Mouse (Mus musculus): Measurements from ENCODE around the gene Gm5737. TPM values are rescaled to one million over a fixed set of nuclear protein-coding genes. Genes with fewer than 3 reads are reported as not detected.

Gm5737 gene
- polyA plus RNA-seq, 1 experiment, result not detected

DNA sequence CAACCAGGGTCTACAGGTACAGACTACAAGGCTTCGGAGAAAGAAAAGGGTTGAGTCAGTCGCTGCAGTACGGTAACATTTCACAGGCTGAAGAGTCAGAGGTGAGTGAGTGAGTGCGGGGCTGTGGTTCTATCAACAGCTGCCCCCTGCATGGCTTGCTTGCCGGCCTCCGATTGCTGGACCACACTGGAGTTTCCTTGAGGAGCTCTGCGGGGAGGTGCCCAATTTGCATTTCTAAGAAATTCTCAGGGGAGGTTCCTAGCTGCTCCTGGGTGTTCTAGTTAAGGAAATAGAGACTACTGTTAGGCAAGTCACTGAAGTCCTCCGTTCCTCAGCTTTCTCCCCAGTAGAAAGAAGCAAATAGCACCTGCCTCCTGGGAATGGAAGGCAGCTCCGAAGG is 32.5 kb downstream of the Gm5737 start:
- H3K4me3 ChIP-seq (replicated peaks; ENCODE audit: control insufficient read depth, low read depth, low read length), result peak overlapping the region; percentile 81
- no peak for TF ChIP-seq POLR2A (IDR thresholded peaks at IDR 0.05; ENCODE audit: borderline replicate concordance, control insufficient read depth, low read depth, low read length)
- TF ChIP-seq CTCF (IDR thresholded peaks at IDR 0.05; ENCODE audit: control insufficient read depth, insufficient read depth, low read length), result no peak
- peaks cover 2% of the 10 kb centered on the region; the same call in 1 of the 2 replicates for H3K4me1 ChIP-seq (ENCODE audit: control insufficient read depth, insufficient read depth, low read length)
- H3K27ac ChIP-seq (ENCODE audit: control insufficient read depth, insufficient read depth, low read depth, low read length, poor library complexity), result peak overlapping the region; percentile 89; the same call in 1 of the 2 replicates
- WGBS, result 13% methylated on average over 9 of the region's 9 CpGs

DNA sequence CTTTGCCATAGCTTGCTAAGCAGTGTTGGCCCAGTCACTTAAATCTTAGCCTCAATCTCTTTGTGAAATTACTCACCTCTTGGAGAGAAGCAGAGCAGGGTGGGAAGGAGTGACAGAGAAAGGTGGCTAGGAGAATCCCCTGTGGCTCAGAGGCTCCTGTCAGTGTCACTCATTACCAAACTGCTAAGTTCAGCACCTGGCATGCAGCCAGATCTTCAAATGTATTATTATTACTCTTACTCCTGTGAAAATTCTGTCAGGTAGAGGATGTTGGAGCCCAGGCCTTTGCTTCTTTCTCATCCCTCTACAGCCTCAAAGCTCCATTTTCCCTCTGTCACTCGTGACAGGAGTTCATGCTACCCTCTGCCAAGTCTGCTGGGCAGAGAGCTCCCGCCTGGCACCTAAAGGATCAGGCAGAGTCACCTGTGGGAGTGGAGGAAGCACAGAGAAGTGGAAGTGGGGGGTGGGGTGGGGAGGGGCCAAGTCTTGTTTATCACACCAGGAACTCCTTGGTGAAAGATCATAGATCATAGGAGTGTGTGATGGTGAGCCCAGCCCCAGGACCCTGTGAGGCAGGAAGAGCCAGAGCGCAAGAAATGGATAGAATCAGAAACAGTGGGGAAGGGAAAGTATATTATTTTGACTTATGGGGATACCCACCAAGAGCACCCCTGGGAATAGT is 36.8 kb downstream of the Gm5737 start:
- no peak for TF ChIP-seq POLR2A (IDR thresholded peaks at IDR 0.05; ENCODE audit: borderline replicate concordance, control insufficient read depth, low read depth, low read length)
- TF ChIP-seq CTCF (IDR thresholded peaks at IDR 0.05; ENCODE audit: control insufficient read depth, insufficient read depth, low read length), result no peak
- Histone ChIP-seq H3K4me3 (replicated peaks; ENCODE audit: control insufficient read depth, low read depth, low read length) (no peak overlapping the region), H3K27ac (ENCODE audit: control insufficient read depth, insufficient read depth, low read depth, low read length, poor library complexity) (no peak overlapping the region; the same call in 1 of the 2 replicates), H3K4me1 (ENCODE audit: control insufficient read depth, insufficient read depth, low read length) (peaks cover 13% of the 10 kb centered on the region)
- WGBS, result 41% methylated on average over 3 of the region's 3 CpGs

DNA sequence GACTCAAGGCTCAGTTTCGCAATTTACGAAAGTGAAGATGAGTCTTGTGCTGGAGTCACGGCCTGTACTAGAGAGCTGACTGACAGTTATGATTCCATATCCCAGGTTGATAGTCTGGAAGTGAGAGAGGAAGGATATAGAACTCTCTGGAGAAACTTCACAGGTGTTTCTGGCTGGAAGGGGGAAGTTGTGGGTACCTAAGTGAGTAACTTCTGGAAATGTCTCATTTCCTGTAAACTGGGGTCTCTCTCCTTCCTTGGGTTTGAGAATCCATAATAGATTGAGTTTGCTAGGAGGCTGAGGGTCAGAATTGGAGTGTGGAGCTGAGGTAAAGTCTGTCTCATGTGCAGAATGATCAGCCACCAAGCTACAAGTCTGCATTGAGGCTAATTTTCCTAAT is 38.0 kb downstream of the Gm5737 start:
- H3K4me1 ChIP-seq (ENCODE audit: control insufficient read depth, insufficient read depth, low read length), result peaks cover 12% of the 10 kb centered on the region
- TF ChIP-seq POLR2A (IDR thresholded peaks at IDR 0.05; ENCODE audit: borderline replicate concordance, control insufficient read depth, low read depth, low read length) (no peak), CTCF (IDR thresholded peaks at IDR 0.05; ENCODE audit: control insufficient read depth, insufficient read depth, low read length) (no peak)
- no peak overlapping the region for H3K4me3 ChIP-seq (replicated peaks; ENCODE audit: control insufficient read depth, low read depth, low read length)
- H3K27ac ChIP-seq (ENCODE audit: control insufficient read depth, insufficient read depth, low read depth, low read length, poor library complexity), result peak overlapping the region; percentile 44; the same call in 1 of the 2 replicates
- WGBS, result 37% methylated on average over 3 of the region's 3 CpGs

DNA sequence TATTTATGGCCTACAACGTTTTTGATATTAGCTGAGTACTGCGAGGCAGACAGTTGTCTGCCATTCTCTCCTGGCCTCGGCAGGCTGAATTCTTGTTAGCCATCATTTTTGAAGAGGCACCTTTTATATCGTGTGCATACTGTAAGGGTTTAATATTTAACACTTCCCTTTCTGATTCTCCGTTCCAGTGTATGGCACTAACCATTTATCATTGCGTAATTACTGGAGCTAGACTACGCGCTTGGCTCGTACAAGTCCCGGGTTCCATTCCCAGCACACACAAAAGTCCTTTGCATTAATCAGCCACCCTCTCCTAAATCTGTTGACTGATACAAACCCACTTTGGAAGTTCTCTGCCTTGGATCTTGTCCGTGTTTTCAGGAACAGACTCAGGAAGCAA is 47.7 kb downstream of the Gm5737 start:
- TF ChIP-seq POLR2A (IDR thresholded peaks at IDR 0.05; ENCODE audit: borderline replicate concordance, control insufficient read depth, low read depth, low read length), result no peak
- TF ChIP-seq CTCF (IDR thresholded peaks at IDR 0.05; ENCODE audit: control insufficient read depth, insufficient read depth, low read length), result no peak
- H3K4me3 ChIP-seq (replicated peaks; ENCODE audit: control insufficient read depth, low read depth, low read length), result no peak overlapping the region
- H3K27ac ChIP-seq (ENCODE audit: control insufficient read depth, insufficient read depth, low read depth, low read length, poor library complexity), result no peak overlapping the region
- 49% methylated on average over 11 of the region's 11 CpGs for WGBS
- H3K4me1 ChIP-seq (ENCODE audit: control insufficient read depth, insufficient read depth, low read length), result peaks cover 3% of the 10 kb centered on the region

DNA sequence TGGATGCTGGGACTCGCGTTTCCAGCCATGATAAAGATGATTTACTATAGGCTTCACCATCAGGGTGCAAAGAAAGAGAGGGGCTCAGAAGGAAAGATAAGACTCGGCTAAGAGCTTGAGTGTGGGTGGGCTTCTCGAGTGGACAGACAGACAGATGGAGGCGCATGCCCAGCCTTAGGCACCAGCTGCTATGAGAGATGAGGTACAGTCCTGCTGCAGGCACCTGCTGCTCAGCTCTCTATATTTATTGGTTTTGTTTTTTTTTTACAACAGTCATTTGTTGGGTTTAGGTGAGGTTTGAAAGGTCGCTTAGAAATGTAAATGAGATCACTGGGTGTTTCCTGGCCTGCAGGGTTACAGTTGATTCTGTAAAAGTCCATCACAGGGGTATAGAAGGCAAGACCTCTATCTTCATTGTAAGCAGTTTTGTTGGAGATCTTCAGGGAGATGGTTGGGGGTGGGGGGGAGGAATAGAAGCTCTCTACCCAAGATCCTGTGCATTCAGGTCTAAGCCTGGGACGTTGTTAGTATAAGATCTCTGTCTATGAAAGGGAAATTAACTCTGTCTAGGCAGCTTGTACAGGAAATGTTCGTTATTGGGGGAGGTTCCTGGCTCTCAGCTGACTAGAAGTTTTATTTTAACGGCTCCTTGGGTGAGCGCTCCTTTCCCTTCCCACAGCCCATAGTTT is 48.8 kb downstream of the Gm5737 start:
- TF ChIP-seq CTCF (IDR thresholded peaks at IDR 0.05; ENCODE audit: control insufficient read depth, insufficient read depth, low read length), result no peak
- TF ChIP-seq POLR2A (IDR thresholded peaks at IDR 0.05; ENCODE audit: borderline replicate concordance, control insufficient read depth, low read depth, low read length), result no peak
- H3K4me1 ChIP-seq (ENCODE audit: control insufficient read depth, insufficient read depth, low read length), result peaks cover 3% of the 10 kb centered on the region
- peak overlapping the region; percentile 46 for H3K27ac ChIP-seq (ENCODE audit: control insufficient read depth, insufficient read depth, low read depth, low read length, poor library complexity)
- WGBS, result 16% methylated on average over 10 of the region's 10 CpGs
- H3K4me3 ChIP-seq (replicated peaks; ENCODE audit: control insufficient read depth, low read depth, low read length), result no peak overlapping the region

DNA sequence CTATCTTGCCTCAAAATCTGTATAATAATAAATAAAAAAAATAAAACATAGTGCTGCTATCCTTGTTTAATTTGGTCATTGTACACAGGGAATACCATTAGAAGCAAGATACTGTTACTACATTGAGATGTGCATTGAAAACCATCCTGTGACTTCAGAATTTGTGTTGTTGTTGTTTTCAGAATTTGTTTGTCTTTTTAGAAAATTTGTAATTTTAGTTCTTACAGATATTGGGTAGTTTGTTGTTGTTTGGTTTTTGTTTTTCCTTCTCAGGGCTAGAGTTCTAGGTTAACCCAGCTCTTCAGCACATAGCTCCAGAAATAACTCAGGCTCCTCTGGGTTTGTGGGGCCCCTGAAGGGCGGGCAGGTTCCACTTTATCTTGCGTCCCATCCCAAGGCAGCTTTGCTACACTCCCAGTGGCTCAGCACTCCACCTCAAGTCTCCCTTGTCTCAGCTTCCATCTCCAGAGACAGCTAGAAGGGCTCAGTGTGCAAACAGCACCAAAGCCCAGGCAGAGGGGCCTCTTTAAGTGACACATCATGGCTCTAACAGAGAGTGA is 49.4 kb downstream of the Gm5737 start:
- TF ChIP-seq CTCF (IDR thresholded peaks at IDR 0.05; ENCODE audit: control insufficient read depth, insufficient read depth, low read length), result no peak
- TF ChIP-seq POLR2A (IDR thresholded peaks at IDR 0.05; ENCODE audit: borderline replicate concordance, control insufficient read depth, low read depth, low read length), result no peak; the same call in 1 of the 2 replicates
- no peak overlapping the region for H3K4me3 ChIP-seq (replicated peaks; ENCODE audit: control insufficient read depth, low read depth, low read length)
- peaks cover 3% of the 10 kb centered on the region for H3K4me1 ChIP-seq (ENCODE audit: control insufficient read depth, insufficient read depth, low read length)
- H3K27ac ChIP-seq (ENCODE audit: control insufficient read depth, insufficient read depth, low read depth, low read length, poor library complexity), result peak overlapping the region; percentile 77
- WGBS, result 16% methylated on average over 2 of the region's 2 CpGs

DNA sequence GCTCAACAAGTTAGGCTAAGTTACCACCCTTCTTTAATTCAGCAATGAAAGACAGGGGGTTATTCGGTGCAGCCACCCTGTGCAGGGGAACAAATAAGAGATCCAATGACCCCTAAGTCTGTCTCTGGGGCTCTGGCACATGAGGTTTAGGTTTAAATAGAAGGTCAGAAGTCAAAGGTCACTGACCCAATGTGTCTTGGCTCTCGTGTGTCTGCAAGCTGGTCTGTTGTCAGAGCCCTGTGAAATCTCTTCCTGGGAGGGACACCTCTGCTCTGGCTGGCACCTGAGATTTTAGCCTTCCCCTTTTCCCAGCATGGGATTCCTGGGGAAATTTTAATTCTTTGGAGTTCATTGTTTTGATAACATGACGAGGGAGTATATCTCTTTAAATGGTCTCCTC is 50.0 kb downstream of the Gm5737 start:
- no peak overlapping the region for H3K4me3 ChIP-seq (replicated peaks; ENCODE audit: control insufficient read depth, low read depth, low read length)
- TF ChIP-seq POLR2A (IDR thresholded peaks at IDR 0.05; ENCODE audit: borderline replicate concordance, control insufficient read depth, low read depth, low read length) (no peak), CTCF (IDR thresholded peaks at IDR 0.05; ENCODE audit: control insufficient read depth, insufficient read depth, low read length) (no peak)
- H3K4me1 ChIP-seq (ENCODE audit: control insufficient read depth, insufficient read depth, low read length), result peaks cover 3% of the 10 kb centered on the region
- H3K27ac ChIP-seq (ENCODE audit: control insufficient read depth, insufficient read depth, low read depth, low read length, poor library complexity), result peak overlapping the region; percentile 77
- 49% methylated on average over 3 of the region's 3 CpGs for WGBS

DNA sequence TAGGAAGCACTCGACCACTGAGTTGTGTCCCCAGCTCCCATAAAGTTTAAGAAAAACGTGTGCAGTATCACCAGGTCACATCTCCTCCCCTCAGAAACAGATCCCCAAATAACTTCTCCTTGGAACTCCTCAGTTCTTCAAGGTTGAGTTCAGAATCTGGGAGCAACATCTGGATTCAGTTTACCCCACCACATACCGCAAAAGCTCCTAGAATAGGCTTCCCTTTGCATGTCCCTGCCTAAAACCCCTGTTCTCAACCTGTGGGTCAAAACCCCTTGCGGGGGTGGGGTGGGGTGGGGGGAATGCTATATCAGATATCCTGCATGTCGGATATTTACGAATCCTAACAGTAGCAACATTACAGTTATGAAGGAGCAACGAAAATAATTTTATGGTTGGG is 50.5 kb downstream of the Gm5737 start:
- H3K4me1 ChIP-seq (ENCODE audit: control insufficient read depth, insufficient read depth, low read length), result peaks cover 3% of the 10 kb centered on the region
- no peak for TF ChIP-seq POLR2A (IDR thresholded peaks at IDR 0.05; ENCODE audit: borderline replicate concordance, control insufficient read depth, low read depth, low read length)
- TF ChIP-seq CTCF (IDR thresholded peaks at IDR 0.05; ENCODE audit: control insufficient read depth, insufficient read depth, low read length), result no peak

More for the DNA sequence above, 50.5 kb downstream of the Gm5737 start:
- 71% methylated on average over 7 of the region's 7 CpGs for WGBS
- Histone ChIP-seq H3K4me3 (replicated peaks; ENCODE audit: control insufficient read depth, low read depth, low read length) (no peak overlapping the region), H3K27ac (ENCODE audit: control insufficient read depth, insufficient read depth, low read depth, low read length, poor library complexity) (no peak overlapping the region)

Data from bone marrow, adult 2 months (tissue).